Mouse (Mus musculus): ENCODE data around the gene Cdca5.
"Not testable (repeated sequence)": the region's sequence is repeated elsewhere in the genome, so short reads cannot be mapped to it uniquely, and the experiment has no call there.

The Cdca5 gene

DNA sequence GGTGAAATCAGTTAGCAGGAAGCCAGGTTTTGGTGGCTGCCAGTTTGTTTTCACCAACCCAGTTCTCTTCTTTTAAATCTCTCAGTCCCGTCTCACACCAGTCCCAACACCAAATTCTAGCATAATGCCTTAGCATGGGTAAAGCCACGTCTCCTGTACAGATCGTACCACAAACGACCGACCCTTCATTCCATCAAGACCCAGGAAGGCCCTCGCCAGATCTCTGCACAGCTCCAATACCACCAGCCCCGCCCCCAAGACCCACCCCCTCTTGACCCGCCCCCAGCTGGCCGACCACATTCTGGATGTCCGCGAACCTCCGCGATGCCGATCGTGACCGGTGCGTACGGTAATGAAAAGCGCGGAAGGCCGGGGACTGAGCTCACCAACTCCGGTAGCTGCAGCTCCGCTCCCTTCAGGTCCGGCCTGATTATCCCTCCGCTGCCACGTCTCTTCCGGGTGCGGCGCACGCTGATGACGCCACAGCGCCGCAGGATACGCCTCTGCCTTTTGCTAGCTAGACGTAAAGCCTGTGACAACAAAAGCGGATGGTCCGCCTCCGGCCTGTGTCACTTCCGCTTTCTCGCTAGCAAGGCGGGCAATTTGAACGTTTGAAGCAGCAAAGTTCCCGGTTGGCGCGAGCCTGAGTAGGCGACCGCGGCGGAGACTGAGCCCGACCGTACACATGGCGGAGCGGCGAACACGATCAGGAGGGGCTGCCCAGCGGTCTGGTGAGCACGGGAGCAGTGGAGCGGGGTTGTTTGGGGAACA, at the start of gene Cdca5, which contains the start of gene Zfpl1:
Cdca5 (plus strand) TSS at position 506 of the 771 bp plus-strand sequence.
Zfpl1 (minus strand) TSS at position 479 of the 771 bp plus-strand sequence.
- peak; percentile 96 to 99 for DNase-seq

DNA sequence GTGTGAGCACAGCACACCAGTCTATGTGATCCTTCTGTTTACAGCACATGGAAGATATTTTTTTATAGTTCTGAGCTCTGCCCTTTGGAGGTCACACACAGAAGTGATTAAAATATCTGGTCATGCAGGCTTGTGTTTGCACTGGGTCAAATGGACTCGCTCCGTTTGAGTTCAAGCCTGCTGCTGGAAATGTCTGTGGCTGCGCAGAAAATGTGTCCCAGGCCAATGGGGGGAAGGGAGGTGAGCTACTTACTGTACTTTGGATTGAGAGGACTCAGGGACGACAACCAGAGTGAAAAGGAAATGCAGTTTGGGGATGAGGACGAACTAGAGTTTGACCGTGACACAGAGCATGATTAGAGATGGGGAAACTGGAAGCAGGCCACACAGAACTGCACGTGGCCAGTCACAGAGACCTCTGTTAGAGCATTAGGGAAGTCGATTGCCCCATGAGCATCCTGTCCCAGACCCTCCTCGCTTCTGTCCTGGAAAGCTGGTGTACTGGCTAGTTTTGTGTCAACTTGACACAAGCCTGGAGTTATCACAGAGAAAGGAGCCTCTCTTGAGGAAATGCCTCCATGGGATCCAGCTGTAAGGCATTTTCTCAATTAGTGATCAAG, 48.7 kb upstream of the Cdca5 start:
- DNase-seq, result no peak

DNA sequence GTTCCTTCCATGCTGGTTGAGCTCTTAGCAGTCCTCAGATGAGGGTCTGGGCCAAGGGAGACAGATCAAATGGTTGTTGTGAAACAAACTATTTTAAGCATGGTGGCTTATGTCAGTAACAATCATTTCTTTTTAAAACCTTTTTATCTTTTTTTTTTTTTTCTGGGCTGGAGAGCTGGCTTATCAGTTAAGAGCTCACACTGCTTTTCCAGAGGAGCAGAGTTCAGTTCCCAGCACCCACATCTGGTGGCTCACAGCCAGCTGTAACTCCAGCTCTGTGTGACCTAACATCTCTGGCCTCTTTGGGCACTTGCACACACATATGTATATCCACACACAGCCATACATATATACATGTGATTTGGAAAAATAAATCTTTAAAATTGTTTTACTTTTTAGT, 47.1 kb upstream of the Cdca5 start:
- DNase-seq, result no peak

DNA sequence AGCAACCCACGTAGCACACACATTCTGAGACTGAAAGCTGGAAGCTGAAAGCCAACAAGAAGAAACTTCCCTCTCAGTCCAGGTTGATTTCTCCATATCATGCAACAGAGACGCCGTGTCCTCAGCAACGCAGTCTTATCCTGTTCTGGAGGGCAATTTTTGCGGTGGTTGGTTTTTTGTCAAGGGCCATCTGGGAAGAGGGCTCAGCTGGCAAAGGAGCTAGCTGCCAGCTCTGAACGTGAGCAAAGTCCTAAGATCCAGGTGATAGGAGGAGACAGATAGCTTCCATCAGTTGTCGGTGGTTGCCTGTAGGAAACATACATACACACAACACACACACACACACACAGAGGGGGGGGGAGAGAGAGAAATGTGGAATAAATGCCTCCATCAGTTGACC, 46.5 kb upstream of the Cdca5 start:
- DNase-seq, result no peak

DNA sequence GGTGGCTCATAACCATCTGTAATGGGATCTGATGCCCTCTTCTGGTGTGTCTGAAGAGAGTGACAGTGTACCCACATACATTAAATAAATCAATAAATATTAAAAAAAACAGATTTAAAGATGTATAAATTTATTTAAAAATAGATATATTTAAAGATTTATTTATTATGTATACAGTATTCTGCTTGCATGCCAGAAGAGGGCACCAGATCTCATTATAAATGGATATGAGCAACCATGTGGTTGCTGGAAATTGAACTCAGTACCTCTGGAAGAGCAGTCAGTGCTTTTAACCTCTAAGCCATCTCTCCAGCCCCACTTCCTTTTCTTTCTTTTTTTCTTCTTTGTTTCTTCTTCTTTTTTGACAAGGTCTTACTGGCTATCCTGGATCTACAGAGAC, 44.8 kb upstream of the Cdca5 start:
- DNase-seq, result no peak

DNA sequence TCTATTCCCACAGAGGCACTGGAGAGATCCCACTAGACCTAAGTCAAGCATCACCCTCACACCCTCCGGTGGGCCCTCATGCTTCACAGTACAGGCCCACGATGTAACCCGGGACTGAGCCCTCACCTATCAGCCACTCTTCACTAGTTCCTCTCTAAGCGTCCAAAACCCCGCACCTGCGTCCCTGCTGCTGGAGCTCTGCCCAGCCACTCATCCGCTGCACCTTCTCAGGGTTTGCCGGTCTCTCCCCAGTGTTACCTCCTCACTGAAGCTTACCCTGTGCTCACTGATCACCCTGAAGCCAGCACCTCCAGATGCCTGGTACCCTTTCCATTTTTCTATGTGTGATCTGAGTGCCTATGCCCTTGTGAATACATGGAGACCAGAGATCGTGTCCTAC, 42.5 kb upstream of the Cdca5 start:
- DNase-seq, result no peak

DNA sequence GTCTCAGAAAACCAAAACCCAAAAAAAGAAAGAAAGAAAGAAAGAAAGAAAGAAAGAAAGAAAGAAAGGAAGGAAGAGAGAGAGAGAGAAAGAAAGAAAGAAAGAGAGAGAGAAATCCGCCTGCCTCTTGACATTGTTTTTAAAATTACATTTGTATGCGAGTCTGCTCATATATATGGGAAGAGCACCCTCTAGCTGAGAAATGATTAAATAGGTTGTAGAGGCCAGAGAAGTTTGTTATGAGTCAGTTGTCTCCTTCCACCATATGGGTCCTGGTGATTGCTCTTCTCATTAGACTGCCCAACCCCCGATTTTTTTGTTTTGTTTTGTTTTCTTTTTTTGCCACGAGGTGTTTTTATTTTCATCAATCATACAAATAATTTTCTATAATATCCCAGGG, 40.7 kb upstream of the Cdca5 start:
- DNase-seq, result not testable (repeated sequence)

DNA sequence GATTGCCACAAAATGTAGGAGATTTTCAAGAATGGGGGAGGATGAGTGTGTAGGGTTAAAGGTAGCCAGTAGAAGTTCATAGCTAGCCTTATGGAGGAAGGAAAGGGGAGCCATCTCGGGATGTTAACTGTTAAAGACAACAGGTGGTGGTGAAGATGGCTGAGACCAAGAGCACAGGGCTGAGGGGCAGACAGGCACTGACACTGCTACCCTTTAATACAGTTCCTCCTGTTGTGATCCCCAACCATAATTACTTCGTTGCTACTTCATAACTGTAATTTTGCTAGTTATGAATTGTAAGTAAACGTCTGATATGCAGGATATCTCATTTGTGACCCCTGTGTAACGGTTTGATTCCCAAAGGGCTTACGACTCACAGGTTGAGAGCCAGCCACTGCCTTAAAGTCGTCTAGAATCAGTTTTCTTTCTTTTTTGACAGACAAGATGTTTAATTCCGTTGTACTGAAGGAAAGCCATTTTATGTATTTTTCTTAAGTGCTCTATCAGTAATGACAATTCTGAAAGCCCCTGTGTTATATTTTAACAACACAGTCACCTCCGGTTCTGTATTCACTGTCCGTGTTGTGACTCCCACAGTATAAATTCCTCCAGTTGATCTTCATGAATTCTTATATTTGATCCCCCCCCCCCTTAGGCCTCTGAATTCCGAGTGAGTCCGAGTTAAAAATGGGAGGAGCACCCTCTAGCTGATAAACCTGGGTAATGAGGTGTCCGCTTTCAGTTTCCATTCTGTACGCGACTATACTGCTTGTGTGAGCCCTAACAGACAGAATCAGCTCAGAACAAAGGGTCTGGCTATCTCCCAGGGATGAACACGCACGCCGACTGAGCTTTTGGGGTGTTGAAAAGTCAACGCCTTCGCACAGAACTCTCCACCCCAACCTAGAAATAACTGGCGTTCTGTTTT, 39.2 kb upstream of the Cdca5 start:
- DNase-seq, result no peak

DNA sequence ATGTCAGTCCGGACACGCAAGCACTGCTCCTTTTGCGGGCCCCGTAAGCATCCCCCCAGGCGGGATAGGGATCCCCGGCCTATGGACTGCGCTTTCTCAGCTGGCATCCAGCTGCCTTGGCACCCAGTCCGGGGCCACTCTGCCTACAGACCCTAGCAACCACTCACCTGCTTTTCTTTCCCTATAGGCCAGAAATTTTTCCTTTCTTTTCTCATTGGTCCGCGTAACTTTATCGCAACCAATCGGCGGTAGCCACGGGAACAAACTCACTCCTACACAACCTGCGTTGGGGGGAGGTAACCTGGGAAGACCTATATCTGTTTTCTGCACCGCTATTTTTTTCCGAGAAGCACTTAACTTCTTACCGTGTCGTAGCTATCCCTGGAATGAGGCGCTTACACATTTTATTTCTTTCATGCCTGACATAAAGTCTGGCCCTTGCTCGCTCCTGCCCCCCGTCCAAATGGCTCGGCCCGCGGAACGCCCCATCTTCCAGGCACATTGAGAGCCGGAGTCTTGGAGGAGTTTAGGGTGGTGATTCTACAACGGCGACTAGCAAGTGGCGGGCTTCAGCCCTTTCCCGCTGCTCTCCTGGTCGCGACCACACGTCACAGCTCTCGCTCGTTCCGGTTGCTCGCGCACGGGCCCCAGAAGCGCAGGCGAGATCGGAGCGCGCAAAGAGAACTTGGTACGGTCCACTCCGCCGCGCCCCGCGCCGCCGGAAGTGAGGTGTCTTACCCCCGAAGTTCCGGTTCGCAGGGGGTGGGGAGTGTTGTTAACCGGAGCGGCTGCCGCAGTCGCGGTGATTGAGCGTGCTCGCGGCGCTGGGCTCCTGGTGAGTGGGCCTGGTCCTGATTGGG, 38.3 kb upstream of the Cdca5 start, which contains the start of gene Syvn1:
Syvn1 (plus strand) TSS at position 283 of the 860 bp plus-strand sequence.
- DNase-seq, result peak; percentile 91

DNA sequence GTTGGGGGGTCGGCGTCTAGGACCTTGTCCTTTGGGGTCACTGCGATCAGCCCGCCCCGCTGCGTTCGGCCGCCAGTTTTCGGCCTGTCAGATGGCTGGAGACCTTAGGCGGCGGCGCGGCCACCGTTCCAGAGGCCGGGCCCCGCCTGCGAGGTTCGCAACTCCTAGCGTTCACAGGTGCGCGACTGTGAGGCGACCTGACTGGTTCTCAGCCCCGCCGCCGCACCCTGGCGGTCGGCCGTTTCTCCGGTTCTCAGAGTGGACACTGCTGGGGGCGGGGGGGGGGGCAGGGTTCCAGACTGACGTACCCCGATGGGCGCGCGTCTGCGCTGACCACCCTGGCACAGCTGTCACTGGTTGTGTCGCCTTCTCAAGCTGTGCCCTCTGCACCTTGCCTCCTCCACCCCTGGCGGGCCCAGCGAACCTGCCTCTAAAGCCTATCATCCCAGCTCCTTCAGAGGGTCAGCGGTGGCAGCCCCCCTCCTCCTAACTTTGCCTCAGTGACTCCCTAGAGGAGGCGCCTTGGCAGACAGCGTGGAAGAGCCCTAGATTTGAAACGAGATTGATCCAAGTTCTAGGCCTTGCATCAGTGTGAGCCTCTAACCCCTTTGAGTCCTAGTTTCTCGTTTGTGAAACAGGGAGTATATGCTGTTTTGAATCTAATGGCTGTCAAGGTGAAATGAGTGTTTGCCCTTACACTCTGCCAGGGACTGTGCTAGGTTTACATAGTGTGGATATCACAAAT, 37.5 kb upstream of the Cdca5 start:
- DNase-seq, result no peak

DNA sequence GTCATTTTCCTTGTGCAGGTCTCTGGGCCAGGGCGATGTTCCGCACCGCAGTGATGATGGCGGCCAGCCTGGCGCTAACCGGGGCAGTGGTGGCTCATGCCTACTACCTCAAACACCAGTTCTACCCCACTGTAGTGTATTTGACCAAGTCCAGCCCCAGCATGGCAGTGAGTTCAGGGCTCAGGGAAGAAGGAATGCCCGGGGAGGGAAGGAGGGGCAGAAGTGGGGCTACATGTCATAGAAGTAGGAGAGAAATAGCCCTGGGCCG, 37.0 kb upstream of the Cdca5 start:
- peak in 1 of 2 experiments; percentile 26 for DNase-seq

DNA sequence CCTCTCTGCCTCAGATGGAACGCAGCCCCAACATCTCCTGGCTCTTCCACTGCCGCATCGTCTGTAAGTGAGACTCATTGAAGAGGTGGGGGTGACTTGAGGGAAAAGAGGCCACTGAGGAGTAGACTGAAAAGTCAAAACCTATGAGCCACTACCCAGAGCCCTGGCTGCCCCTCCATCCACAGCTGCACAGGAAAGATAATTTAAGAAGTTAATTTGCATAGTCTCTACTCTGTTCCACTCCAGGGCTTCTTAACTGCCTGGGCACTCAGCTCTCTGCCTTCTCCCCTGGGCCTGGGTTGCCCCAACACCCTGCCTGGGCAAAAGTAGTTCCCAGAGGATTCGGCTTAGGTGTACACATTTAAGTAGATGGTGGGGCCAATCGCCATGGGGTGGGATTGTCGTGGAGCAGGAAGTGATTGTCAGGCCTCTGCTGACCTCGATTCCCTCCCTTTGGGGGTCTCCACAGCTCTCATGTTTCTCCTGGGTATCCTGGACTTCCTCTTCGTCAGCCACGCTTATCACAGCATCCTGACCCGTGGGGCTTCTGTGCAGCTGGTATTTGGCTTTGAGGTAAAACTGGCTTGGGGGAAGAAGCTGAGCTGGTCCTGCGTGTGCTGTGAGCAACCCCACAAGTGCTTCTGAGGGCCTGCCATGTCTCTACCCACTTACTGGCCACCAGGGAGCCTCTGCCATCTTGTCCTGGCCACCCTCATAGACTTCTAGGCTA, 35.9 kb upstream of the Cdca5 start:
- DNase-seq, result peak in 1 of 2 experiments; percentile 32

DNA sequence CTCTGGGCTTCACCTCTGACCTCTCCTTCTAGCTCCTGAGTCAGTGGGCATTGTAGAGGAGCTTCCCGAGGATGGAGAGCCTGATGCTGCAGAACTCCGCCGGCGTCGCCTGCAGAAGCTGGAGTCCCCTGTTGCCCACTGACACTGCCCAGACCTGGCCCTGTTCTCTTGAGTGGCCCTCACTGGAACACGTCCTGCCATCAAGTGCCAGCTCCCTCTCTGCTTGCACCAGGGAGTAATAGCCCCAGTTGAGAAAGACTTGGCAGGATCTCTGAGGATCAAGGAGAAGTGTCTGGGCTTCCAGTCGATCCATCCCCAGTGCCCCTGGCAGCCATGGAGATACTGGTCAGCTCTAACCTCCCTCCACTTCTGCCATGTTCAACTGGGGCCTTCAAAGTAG, 32.3 kb upstream of the Cdca5 start:
- DNase-seq, result peak in 1 of 2 experiments; percentile 25

DNA sequence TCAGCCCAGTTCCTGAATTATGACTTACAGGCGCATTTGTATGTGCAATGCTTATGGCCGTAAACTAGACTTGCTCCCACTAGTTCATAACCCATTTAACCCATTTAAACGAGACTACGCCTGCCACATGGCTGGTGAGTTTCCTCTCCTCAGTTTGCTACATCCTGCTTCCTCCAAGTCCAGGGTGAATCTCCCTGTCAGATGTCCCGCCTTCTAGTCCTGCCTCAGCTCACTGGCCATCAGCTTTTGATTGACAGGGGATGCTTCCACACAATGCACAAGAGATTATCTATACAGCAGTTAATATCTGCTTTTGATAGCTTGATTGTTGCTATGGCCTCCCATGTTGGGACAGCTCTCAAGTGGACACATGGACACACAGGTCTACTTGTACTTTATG, 30.5 kb upstream of the Cdca5 start:
- DNase-seq, result no peak

DNA sequence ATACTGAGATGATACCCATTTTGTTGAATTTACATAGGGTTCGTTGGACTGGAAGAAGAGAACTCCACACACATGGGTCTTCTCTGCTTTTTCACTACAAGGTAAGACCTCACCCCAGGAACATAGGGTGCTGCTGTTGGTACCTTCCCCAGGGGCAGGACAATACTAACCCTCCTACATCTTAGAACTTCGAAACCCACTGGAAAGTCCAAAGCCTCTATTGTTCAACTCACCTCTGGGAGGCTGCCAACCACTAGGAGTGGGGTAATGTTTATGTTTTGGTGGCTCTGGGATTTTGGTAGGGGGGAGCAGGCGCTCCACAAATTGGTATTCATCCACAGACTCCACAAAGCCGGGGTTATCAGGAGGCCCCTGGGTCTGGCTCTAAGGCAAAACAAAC, 28.1 kb upstream of the Cdca5 start:
- no peak for DNase-seq

DNA sequence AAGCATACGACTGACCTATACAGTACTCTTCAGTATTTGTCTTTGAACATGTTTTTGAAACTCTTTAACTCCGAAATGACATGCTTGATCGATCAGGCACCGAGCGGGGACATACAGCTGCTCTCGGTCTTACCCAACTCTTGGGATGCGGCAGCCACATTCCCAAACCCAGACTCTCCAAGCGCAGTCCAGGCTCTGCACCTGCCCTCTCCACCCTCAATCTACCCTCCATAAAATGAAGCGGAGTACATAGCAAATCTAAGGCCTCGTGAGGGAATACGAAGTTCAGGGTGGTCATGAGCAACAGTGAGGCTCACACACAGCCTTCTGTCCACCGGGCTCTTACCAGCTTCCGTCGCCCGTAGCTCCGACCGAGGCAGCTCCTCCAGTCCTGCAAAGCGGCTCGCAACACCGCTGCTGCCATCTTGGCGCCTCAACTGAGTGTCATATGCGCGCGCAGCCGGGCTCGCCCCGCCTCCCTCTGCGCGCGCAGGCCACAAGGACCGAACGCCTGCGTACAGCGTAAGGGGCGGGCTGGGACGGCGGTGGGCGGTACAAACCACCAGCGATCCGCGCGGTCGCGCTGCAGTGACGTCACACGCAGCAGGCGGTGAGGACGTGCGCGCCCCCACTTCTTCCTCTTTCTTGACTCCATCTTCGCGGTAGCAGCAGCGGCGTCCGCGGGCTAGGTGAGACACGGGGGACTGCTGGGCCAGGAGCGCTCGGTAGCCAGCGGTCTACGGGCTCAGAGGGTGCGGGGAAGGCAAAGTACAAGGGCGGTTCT, 27.3 kb upstream of the Cdca5 start, which contains the start of the genes Mrpl49 and Fau:
Mrpl49 (minus strand) TSS at position 473 of the 784 bp plus-strand sequence.
Fau (plus strand) TSS at position 532 of the 784 bp plus-strand sequence.
- peak; percentile 99 for DNase-seq

DNA sequence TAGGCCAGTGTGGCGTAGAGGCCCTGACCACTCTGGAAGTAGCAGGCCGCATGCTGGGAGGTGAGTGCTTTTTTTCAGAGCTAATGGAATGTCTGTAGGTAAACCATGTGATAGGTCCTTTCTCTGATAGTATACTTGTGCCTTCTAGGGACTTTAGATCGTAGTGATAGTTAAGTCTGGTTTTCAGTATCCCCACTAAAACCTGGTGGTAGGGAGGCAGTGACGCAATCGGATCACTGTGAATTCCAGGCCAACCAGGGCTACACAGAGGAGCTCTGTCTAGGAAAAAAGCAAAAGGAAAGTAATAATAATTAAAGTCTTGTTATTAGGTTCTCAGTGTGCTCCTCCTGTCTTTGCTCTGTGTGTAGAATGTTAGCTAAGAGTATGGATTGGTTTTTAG, 26.3 kb upstream of the Cdca5 start:
- no peak for DNase-seq

DNA sequence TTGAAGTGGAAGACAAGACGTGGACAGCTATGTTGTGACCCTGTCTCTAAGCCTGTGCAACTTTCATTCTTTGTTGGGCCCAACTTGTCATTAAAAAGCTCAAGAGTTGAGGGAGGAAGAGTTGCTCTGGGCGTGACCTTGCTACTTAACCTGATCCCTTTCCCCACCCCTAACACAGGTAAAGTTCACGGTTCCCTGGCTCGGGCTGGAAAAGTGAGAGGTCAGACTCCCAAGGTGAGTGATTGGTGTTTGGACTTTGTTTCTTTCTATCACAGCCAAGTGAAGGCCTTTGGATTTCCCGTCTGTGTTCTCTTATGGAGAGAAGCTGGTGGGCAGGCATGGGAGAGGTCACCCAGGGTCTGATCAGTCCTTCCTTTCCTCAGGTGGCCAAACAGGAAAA, 25.8 kb upstream of the Cdca5 start:
- no peak for DNase-seq

DNA sequence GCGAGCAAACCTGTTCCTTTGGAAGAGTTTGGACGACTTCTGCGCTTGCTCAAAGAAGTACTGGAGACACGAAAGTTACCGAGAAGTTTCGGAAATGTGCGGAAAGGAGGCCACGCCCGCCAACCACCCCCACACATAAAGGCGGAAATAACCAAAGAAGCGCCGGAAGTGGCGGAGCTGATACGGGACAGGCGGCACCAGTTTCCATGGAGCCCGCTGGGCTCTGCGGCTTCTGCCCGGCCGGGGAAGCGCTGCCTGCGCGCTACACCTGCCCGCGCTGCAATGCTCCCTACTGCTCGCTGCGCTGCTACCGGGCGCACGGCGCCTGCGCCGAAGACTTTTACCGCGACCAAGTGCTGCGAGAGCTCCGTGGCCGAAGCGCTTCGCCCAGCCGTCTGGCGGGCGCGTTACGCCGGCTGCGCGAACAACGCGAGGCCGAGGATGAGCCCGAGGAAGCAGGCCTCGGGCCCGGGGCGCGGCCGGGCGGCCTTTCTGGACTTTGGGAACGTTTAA, 23.7 kb upstream of the Cdca5 start, which contains the start of gene Znhit2:
Znhit2 (plus strand) TSS at position 172 of the 513 bp plus-strand sequence.
- peak; percentile 95 to 96 for DNase-seq
